Mouse (Mus musculus) erythroblast, embryonic 14.5 days (primary cell): ENCODE measurements at regions not wholly inside any gene's neighbourhood (a gene's known extent, or its start where the extent isn't known, plus 50 kb on each side); places are given as distances from the start of the nearest gene placed in this dataset.

Experiments used
- GATA1 ChIP-seq: IDR thresholded peaks from 2 replicates; pipeline ENCODE4 v1.6.1; 2012; ENCODE audit warnings: low read length, inconsistent platforms, mixed read lengths
- TAL1 ChIP-seq: IDR thresholded peaks from 3 replicates; pipeline ENCODE4 v1.6.1; 2012; ENCODE audit warnings: low read length, inconsistent platforms, mixed read lengths

- TF ChIP-seq TAL1 (no peak), GATA1 (no peak)
These were observed 437.6 kb upstream of the Id2 start for GRCm38 (mm10) chr12:25534620-25534950.
